Mouse (Mus musculus) lung, postnatal 36 days (tissue): ENCODE results near the gene Gm6710.
"Not testable (repeated sequence)": the region's sequence is repeated elsewhere in the genome, so short reads cannot be mapped to it uniquely, and the experiment has no call there.

ENCODE experiments used
- DNase-seq: peaks from one replicate; pipeline ENCODE4 v3.0.0; 2022; ENCODE audit warnings: mixed read lengths

Gm6710 gene

GRCm38 (mm10) chr2:175869024-175869423 is at the start of gene Gm6710:
Gene Gm6710, plus strand, starts transcription at chr2:175869219.
- not testable (repeated sequence) for DNase-seq
